Mouse (Mus musculus) thymus, adult 2 months (tissue): ENCODE measurements around the gene Sec14l1.

ENCODE experiments used
- CTCF ChIP-seq: fragments of 200-500 bp; IDR thresholded peaks from 2 replicates; pipeline ENCODE4 v1.5.1; 2012; ENCODE audit warnings: mild to moderate bottlenecking, control low read depth, low read length, moderate library complexity, borderline replicate concordance; ENCODE audit not compliant: control insufficient read depth, poor library complexity, insufficient read depth; ENCODE audit errors: extremely low read depth
- POLR2A ChIP-seq: fragments of 200-500 bp; IDR thresholded peaks from 2 replicates; pipeline ENCODE4 v1.6.1; 2012; ENCODE audit warnings: mild to moderate bottlenecking, low read length, control low read depth, moderate library complexity; ENCODE audit not compliant: control insufficient read depth, poor library complexity, insufficient read depth; ENCODE audit errors: extremely low read depth

DNA sequence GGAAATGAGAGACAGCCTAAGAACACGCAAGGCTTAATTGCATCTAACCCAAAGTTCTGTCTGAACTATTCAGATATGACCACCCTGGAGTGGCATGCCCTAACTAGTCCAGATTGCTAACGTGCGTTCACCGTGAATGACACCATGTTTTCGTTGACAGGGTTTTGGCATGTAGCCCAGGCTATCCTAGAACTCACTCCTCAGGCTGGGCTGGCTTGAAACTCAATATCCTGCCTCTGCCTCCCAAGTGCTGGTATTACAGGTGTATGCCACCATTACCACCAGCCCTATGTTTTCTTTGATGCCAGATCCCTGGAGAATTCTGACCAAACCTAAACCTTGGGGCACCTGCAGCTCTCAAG, 45.0 kb downstream of the Sec14l1 start:
- TF ChIP-seq POLR2A (no peak), CTCF (no peak)
